Mouse (Mus musculus) adipocyte (in vitro differentiated cells): ENCODE results near the gene Tmem167.

Experiments used
- DNase-seq: peaks from one replicate; pipeline ENCODE4 v3.0.0-alpha.2; 2016; ENCODE audit warnings: low spot score

Gene Tmem167

GRCm38 (mm10) chr13:90183536-90183935 lies 94.6 kb downstream of the Tmem167 start:
- no peak for DNase-seq

- DNase-seq: no peak
Observed at GRCm38 (mm10) chr13:90186694-90187093, 97.8 kb downstream of the Tmem167 start.

GRCm38 (mm10) chr13:90188021-90188420 lies 99.1 kb downstream of the Tmem167 start:
- no peak for DNase-seq

- DNase-seq: no peak
Observed at GRCm38 (mm10) chr13:90191794-90192193, 102.9 kb downstream of the Tmem167 start.
